Mouse (Mus musculus): ENCODE results near the gene Pnck. TPM values are rescaled to one million over a fixed set of nuclear protein-coding genes. Genes with fewer than 3 reads are reported as not detected.
A peak's percentile ranks its signal among the peaks of the same experiment; 100 is the strongest.

Gene Pnck
- total RNA-seq (2021): 1 to 10 TPM; 6.9 to 7.0 TPM
- long read RNA-seq, experiment 1, transcript Pnck-202 (12 exons, 1,532 nt): major isoform, 7 of 10 reads
- long read RNA-seq, experiment 1, partial matches to known transcripts: 0 of 10 reads
- long read RNA-seq, experiment 1, other reads (novel, unspliced or antisense): 3 of 10 reads
- long read RNA-seq, experiment 2, partial matches to known transcripts: 0 of 5 reads
- long read RNA-seq, experiment 2, other reads (novel, unspliced or antisense): 1 of 5 reads

GRCm38 (mm10) chrX:73659575-73660283 lies at the start of gene Pnck:
TSS of gene Pnck (minus strand) at chrX:73660117.
- DNase-seq: no peak

- DNase-seq: no peak
Observed at GRCm38 (mm10) chrX:73700472-73700871, 40.6 kb upstream of the Pnck start.

- DNase-seq: peak; percentile 62 to 70
Observed at GRCm38 (mm10) chrX:73690917-73691629, 31.2 kb upstream of the Pnck start.

GRCm38 (mm10) chrX:73685629-73686028 lies 25.7 kb upstream of the Pnck start:
- peak; percentile 75 to 76 for DNase-seq

GRCm38 (mm10) chrX:73684978-73685377 lies 25.1 kb upstream of the Pnck start:
- DNase-seq: no peak

- no peak for DNase-seq
Observed at GRCm38 (mm10) chrX:73684156-73684555, 24.2 kb upstream of the Pnck start.

- DNase-seq: no peak
Observed at GRCm38 (mm10) chrX:73676668-73677067, 16.8 kb upstream of the Pnck start.

- DNase-seq: peak; percentile 54 to 58
Observed at GRCm38 (mm10) chrX:73675231-73675630, 15.3 kb upstream of the Pnck start.

GRCm38 (mm10) chrX:73673968-73674661 lies 14.2 kb upstream of the Pnck start:
- DNase-seq: peak; percentile 29 to 45

GRCm38 (mm10) chrX:73673619-73673967 lies 13.7 kb upstream of the Pnck start:
- no peak for DNase-seq

GRCm38 (mm10) chrX:73672879-73673618 lies 13.1 kb upstream of the Pnck start, which contains the start of gene Slc6a8:
TSS of gene Slc6a8 (plus strand) at chrX:73673150.
- peak; percentile 82 to 85 for DNase-seq

GRCm38 (mm10) chrX:73672031-73672431 lies 12.1 kb upstream of the Pnck start:
- DNase-seq: peak; percentile 52 to 77

GRCm38 (mm10) chrX:73663143-73663542 lies 3.2 kb upstream of the Pnck start:
- no peak for DNase-seq

- no peak for DNase-seq
Observed at GRCm38 (mm10) chrX:73660284-73660665, 358 bp upstream of the Pnck start.

- no peak for DNase-seq
Observed at GRCm38 (mm10) chrX:73658936-73659574, 862 bp downstream of the Pnck start.

GRCm38 (mm10) chrX:73658391-73658790 lies 1.5 kb downstream of the Pnck start:
- no peak for DNase-seq

- DNase-seq: peak; percentile 25 to 71
Observed at GRCm38 (mm10) chrX:73655529-73655928, 4.4 kb downstream of the Pnck start.

- peak; percentile 61 to 78 for DNase-seq
Observed at GRCm38 (mm10) chrX:73654177-73654576, 5.7 kb downstream of the Pnck start.

- DNase-seq: no peak
Observed at GRCm38 (mm10) chrX:73653392-73653791, 6.5 kb downstream of the Pnck start.

- DNase-seq: no peak
Observed at GRCm38 (mm10) chrX:73650869-73651268, 9.0 kb downstream of the Pnck start.

- DNase-seq: no peak
Observed at GRCm38 (mm10) chrX:73645121-73645520, 14.8 kb downstream of the Pnck start.

All from adrenal gland, postnatal 36 days (tissue).